Mouse (Mus musculus) neural tube, embryonic 14.5 days (tissue): ENCODE data around the gene Rnf2. TPM values are rescaled to one million over a fixed set of nuclear protein-coding genes. Genes with fewer than 3 reads are reported as not detected.

Source experiments
- ATAC-seq: fragments of 200-750 bp; cut with Nextera tagmentation; 2 replicates; pipeline ENCODE4 v1.8.0; 2017; ENCODE audit warnings: low read depth, mild to moderate bottlenecking, moderate TSS enrichment, moderate library complexity
- H3K27ac ChIP-seq: fragments of 300-500 bp; sonication (generic); 2 replicates; pipeline ENCODE4 v1.5.1; 2014; ENCODE audit warnings: low read depth, mild to moderate bottlenecking, control low read depth, low read length, moderate library complexity, mixed read lengths
- H3K27me3 ChIP-seq: fragments of 300-500 bp; sonication (generic); 2 replicates; pipeline ENCODE4 v1.6.1; 2014; ENCODE audit warnings: low read length; ENCODE audit not compliant: control insufficient read depth, insufficient read depth
- H3K36me3 ChIP-seq: fragments of 300-500 bp; sonication (generic); 2 replicates; pipeline ENCODE4 v1.6.1; 2014; ENCODE audit warnings: low read length, mixed read lengths; ENCODE audit not compliant: control insufficient read depth, insufficient read depth
- H3K4me1 ChIP-seq: fragments of 300-500 bp; sonication (generic); 2 replicates; pipeline ENCODE4 v1.6.1; 2014; ENCODE audit warnings: low read length; ENCODE audit not compliant: control insufficient read depth, insufficient read depth
- H3K4me2 ChIP-seq: fragments of 300-500 bp; sonication (generic); 2 replicates; pipeline ENCODE4 v1.6.1; 2014; ENCODE audit warnings: mild to moderate bottlenecking, low read depth, low read length, control low read depth
- H3K4me3 ChIP-seq: fragments of 300-500 bp; sonication (generic); 2 replicates; pipeline ENCODE4 v1.5.1; 2014; ENCODE audit warnings: low read depth, low read length, control low read depth, mixed read lengths
- H3K9ac ChIP-seq: fragments of 300-500 bp; sonication (generic); replicated peaks from 2 replicates; pipeline ENCODE4 v1.6.1; 2014; ENCODE audit warnings: low read depth, mild to moderate bottlenecking, control low read depth, low read length, mixed read lengths
- H3K9me3 ChIP-seq: fragments of 300-500 bp; sonication (generic); 2 replicates; pipeline ENCODE4 v1.6.1; 2016; ENCODE audit warnings: low read length; ENCODE audit not compliant: control insufficient read depth
- WGBS: fragments of 180-500 bp; shearing (Covaris S2); extraction: QIAGEN DNeasy Blood & Tissue Kit; methylation state at CpG from one replicate; pipeline ENCODE4 v1.1.7; 2014; 5-methylcytosine and 5-hydroxymethylcytosine counted together
- polyA plus RNA-seq: library from polyadenylated mRNA; unstranded; fragments of >200 nt; fragmentation: Nextera tagmentation; extraction: Ambion mirVana; gene quantifications from 2 replicates; pipeline ENCODE4 v1.2.1, GENCODE M21; 2014

Gene Rnf2
- polyA plus RNA-seq, 1 experiment from 2014 or later, result 124 TPM

GRCm38 (mm10) chr1:151516871-151517270, 16.1 kb upstream of the Rnf2 start:
- Histone ChIP-seq H3K4me3 (no peak overlapping the region), H3K36me3 (no peaks in the 10 kb centered on the region), H3K9ac (no peak overlapping the region), H3K4me2 (no peak overlapping the region), H3K4me1 (no peaks in the 10 kb centered on the region), H3K9me3 (no peaks in the 10 kb centered on the region), H3K27me3 (no peaks in the 10 kb centered on the region), H3K27ac (no peak overlapping the region)
- 93% methylated on average over 3 of the region's 3 CpGs for WGBS
- no peak for ATAC-seq

DNA sequence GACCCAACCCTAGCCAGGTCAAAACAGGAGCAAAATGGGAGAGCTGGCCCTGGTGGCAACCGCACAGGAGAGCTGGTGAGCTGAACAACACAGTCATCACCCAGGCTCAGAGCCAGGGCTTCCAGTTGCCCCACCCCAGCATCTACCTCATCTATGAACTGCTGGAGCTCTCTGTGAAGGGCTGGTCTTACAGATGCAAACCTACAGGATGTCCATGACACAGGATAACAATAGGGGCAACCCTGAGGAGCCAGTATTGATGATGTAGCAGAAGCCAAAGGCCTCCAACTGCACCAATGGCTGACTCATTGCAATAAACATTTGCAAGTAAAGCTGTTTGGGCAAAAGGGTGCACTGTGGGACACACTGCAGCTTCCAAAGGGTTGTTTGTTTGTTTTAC, 15.0 kb upstream of the Rnf2 start:
- no peak overlapping the region for H3K9ac ChIP-seq
- H3K4me3 ChIP-seq, result no peak overlapping the region
- ATAC-seq, result no peak
- H3K27me3 ChIP-seq, result no peaks in the 10 kb centered on the region
- H3K27ac ChIP-seq, result no peak overlapping the region
- H3K4me1 ChIP-seq, result no peaks in the 10 kb centered on the region
- 53% methylated on average over 1 of the region's 1 CpGs for WGBS
- no peaks in the 10 kb centered on the region for H3K36me3 ChIP-seq
- no peak overlapping the region for H3K4me2 ChIP-seq
- no peaks in the 10 kb centered on the region for H3K9me3 ChIP-seq

- Histone ChIP-seq H3K36me3 (no peaks in the 10 kb centered on the region), H3K4me3 (no peak overlapping the region), H3K4me1 (no peaks in the 10 kb centered on the region), H3K27me3 (no peaks in the 10 kb centered on the region), H3K9ac (no peak overlapping the region), H3K9me3 (no peaks in the 10 kb centered on the region), H3K27ac (no peak overlapping the region), H3K4me2 (no peak overlapping the region)
- no peak for ATAC-seq
- 90% methylated on average over 4 of the region's 4 CpGs for WGBS
Observed at GRCm38 (mm10) chr1:151514119-151514518, 13.4 kb upstream of the Rnf2 start.

- ATAC-seq, result no peak
- H3K9ac ChIP-seq, result no peak overlapping the region
- H3K9me3 ChIP-seq, result no peaks in the 10 kb centered on the region
- H3K27ac ChIP-seq, result no peak overlapping the region
- H3K36me3 ChIP-seq, result no peaks in the 10 kb centered on the region
- H3K4me2 ChIP-seq, result no peak overlapping the region
- H3K4me1 ChIP-seq, result no peaks in the 10 kb centered on the region
- no peak overlapping the region for H3K4me3 ChIP-seq
- H3K27me3 ChIP-seq, result no peaks in the 10 kb centered on the region
- WGBS, result 46% methylated on average over 4 of the region's 4 CpGs
Observed at GRCm38 (mm10) chr1:151510811-151511210, 10.1 kb upstream of the Rnf2 start.

DNA sequence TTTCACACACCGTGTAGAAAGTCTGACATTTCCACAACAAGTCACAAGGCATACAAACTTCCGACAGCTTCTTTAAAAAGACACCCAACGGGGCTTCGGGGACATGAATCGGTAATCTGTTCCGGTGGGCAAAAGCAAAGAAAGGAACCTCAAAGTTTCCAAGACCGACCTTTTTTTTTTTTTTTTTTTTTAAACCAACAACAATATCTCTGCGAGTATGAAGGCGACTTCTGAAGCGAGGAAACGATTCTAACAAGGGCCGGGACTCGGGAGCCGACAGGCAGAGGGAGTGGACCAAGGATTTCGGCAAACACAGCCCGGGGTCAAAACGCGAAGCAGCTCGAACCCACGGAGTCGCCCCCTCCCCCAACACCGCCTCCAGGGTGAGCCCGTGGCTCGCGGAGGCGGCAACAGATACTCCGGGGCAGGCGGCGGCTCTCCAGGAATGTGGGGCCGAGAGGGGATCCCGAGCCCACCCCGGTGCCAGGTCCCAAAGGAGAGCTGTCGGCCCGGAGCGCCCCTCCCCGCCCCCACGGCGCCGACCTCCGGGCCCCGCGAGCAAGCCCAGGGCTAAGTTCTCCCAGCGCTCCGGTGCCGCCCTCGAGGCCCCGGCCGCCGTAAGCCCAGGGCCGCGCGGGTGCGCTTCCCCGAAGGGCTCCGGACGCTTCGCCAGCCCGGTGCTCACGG, 797 bp downstream of the Rnf2 start:
- peak overlapping the region; percentile 95 for H3K9ac ChIP-seq
- peak overlapping the region; percentile 64 for H3K4me2 ChIP-seq
- H3K4me1 ChIP-seq, result peaks cover 13% of the 10 kb centered on the region
- peak overlapping the region; percentile 95 for H3K27ac ChIP-seq
- no peaks in the 10 kb centered on the region for H3K36me3 ChIP-seq
- peak; percentile 52 for ATAC-seq
- no peaks in the 10 kb centered on the region for H3K27me3 ChIP-seq
- H3K9me3 ChIP-seq, result no peaks in the 10 kb centered on the region
- under 1% methylated on average over 41 of the region's 59 CpGs for WGBS
- H3K4me3 ChIP-seq, result peak overlapping the region; percentile 92

- ATAC-seq, result no peak
- H3K27me3 ChIP-seq, result no peaks in the 10 kb centered on the region
- H3K4me2 ChIP-seq, result no peak overlapping the region
- no peaks in the 10 kb centered on the region for H3K36me3 ChIP-seq
- H3K4me1 ChIP-seq, result peaks cover 15% of the 10 kb centered on the region
- H3K9me3 ChIP-seq, result no peaks in the 10 kb centered on the region
- no peak overlapping the region for H3K4me3 ChIP-seq
- 91% methylated on average over 3 of the region's 3 CpGs for WGBS
- H3K27ac ChIP-seq, result no peak overlapping the region
- H3K9ac ChIP-seq, result no peak overlapping the region
Observed at GRCm38 (mm10) chr1:151498381-151498780, 2.4 kb downstream of the Rnf2 start.

- Histone ChIP-seq H3K36me3 (no peaks in the 10 kb centered on the region), H3K9me3 (no peaks in the 10 kb centered on the region), H3K27me3 (no peaks in the 10 kb centered on the region), H3K4me2 (no peak overlapping the region), H3K4me3 (no peak overlapping the region), H3K9ac (no peak overlapping the region), H3K4me1 (peaks cover 15% of the 10 kb centered on the region), H3K27ac (no peak overlapping the region)
- no peak for ATAC-seq
- 84% methylated on average over 2 of the region's 2 CpGs for WGBS
Observed at GRCm38 (mm10) chr1:151497942-151498341, 2.8 kb downstream of the Rnf2 start.

GRCm38 (mm10) chr1:151497028-151497427, 3.7 kb downstream of the Rnf2 start:
- Histone ChIP-seq H3K27ac (no peak overlapping the region), H3K9me3 (no peaks in the 10 kb centered on the region), H3K4me1 (peaks cover 15% of the 10 kb centered on the region), H3K27me3 (no peaks in the 10 kb centered on the region), H3K36me3 (no peaks in the 10 kb centered on the region), H3K9ac (no peak overlapping the region), H3K4me3 (no peak overlapping the region), H3K4me2 (no peak overlapping the region)
- ATAC-seq, result no peak
- WGBS, result 92% methylated on average over 8 of the region's 8 CpGs

GRCm38 (mm10) chr1:151495635-151496285, 5.0 kb downstream of the Rnf2 start:
- H3K36me3 ChIP-seq, result no peaks in the 10 kb centered on the region
- no peak for ATAC-seq
- H3K27me3 ChIP-seq, result no peaks in the 10 kb centered on the region
- no peak overlapping the region for H3K4me3 ChIP-seq
- WGBS, result 93% methylated on average over 2 of the region's 2 CpGs
- no peak overlapping the region for H3K4me2 ChIP-seq
- no peak overlapping the region for H3K27ac ChIP-seq
- no peak overlapping the region for H3K9ac ChIP-seq
- no peaks in the 10 kb centered on the region for H3K9me3 ChIP-seq
- H3K4me1 ChIP-seq, result peaks cover 15% of the 10 kb centered on the region
